Mouse (Mus musculus) embryonic fibroblast, embryonic 13.5 days (primary cell): ENCODE results near the gene Gm11756. TPM values are rescaled to one million over a fixed set of nuclear protein-coding genes. Genes with fewer than 3 reads are reported as not detected.
"Not testable (repeated sequence)": the region's sequence is repeated elsewhere in the genome, so short reads cannot be mapped to it uniquely, and the experiment has no call there.

Experiments used
- H3K27ac ChIP-seq: 2 replicates; pipeline ENCODE4 v1.5.1; 2012; ENCODE audit warnings: low read length, control low read depth, inconsistent platforms; ENCODE audit not compliant: insufficient read depth
- H3K4me1 ChIP-seq: 2 replicates; pipeline ENCODE4 v1.6.1; 2011; ENCODE audit warnings: low read length; ENCODE audit not compliant: control insufficient read depth, insufficient read depth
- H3K4me3 ChIP-seq: 2 replicates; pipeline ENCODE4 v1.5.1; 2011; ENCODE audit warnings: mild to moderate bottlenecking, control low read depth, low read length; ENCODE audit not compliant: insufficient read depth
- CTCF ChIP-seq: IDR thresholded peaks from 2 replicates; pipeline ENCODE4 v1.5.1; 2011; ENCODE audit warnings: mild to moderate bottlenecking, control low read depth, low read length, moderate library complexity, borderline replicate concordance; ENCODE audit not compliant: insufficient read depth
- POLR2A ChIP-seq: IDR thresholded peaks from 2 replicates; pipeline ENCODE4 v1.6.1; 2011; ENCODE audit warnings: low read depth, mild to moderate bottlenecking, control low read depth, low read length, moderate library complexity
- polyA plus RNA-seq: library from polyadenylated mRNA; stranded (reverse); fragments of >200 nt; gene quantifications from 2 replicates; pipeline ENCODE4 v1.2.4, GENCODE M21; 2011; ENCODE audit warnings: low read depth; ENCODE audit not compliant: missing spikeins, insufficient read length

Gene Gm11756
- not detected in 2 replicates for polyA plus RNA-seq

DNA sequence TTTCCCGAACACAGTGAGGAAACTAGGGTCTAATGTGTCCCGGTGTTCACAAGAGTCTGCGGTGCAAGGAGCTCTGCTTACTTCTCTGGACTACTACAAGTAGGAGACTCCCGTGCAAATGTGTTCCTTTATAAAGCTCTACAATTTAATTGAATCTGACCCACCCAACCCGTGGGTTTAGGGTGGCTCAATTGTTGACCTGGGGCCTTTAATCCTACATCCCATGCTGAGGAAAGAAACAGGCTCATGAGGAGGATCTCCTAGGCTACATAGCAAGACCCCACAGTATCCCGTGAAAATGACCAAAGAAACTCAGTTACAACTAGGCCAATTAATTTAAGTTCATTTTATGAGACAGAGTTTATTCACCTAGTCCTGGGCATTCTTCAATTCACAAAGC lies at the start of gene Gm11756:
Gm11756 (minus strand) TSS at position 101 of the 400 bp plus-strand sequence.
- H3K4me1 ChIP-seq, H3K4me3 ChIP-seq, H3K27ac ChIP-seq: not testable (repeated sequence)

DNA sequence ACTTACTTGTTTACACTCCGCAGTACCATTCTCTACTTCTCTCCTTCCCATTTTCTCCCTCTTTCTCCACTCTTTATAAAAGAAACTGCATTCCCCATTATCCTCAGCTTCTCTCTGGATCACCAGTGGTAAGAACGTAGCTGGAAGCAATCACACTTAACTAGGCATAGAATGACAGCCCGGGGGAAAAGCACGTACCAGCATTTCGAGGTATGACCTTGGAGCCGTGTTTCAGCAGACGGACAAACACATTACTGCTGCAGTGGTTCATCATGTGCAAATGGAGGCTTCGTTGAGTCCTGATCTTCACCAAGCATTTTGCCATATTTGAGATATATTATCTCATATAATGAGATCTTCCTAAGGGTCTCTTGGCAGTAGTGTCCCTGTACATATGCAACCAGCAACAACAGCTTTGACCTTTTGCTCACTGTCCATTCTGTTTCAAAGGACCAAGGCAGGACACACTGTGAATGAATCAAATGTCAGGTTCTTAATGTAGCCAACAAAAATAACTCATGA lies 29.9 kb upstream of the Gm11756 start, which contains the start of gene 2310002L09Rik:
2310002L09Rik (minus strand) TSS at position 472 of the 522 bp plus-strand sequence.
- Histone ChIP-seq H3K27ac (no peak within 1 kb of the TSS), H3K4me3 (no peak within 1 kb of the TSS), H3K4me1 (no peaks in the 10 kb centered on the region)
- TF ChIP-seq POLR2A, result no peak
- TF ChIP-seq CTCF, result no peak

DNA sequence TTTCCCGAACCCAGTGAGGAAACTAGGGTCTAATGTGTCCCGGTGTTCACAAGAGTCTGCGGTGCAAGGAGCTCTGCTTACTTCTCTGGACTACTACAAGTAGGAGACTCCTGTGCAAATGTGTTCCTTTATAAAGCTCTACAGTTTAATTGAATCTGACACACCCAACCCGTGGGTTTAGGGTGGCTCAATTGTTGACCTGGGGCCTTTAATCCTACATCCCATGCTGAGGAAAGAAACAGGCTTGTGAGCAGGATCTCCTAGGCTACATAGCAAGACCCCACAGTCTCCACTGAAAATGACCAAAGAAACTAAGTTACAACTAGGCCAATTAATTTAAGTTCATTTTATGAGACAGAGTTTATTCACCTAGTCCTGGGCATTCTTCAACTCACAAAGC lies 14.7 kb downstream of the Gm11756 start, which contains the start of gene Gm13871:
Gm13871 (minus strand) TSS at position 101 of the 400 bp plus-strand sequence.
- H3K27ac ChIP-seq, H3K4me1 ChIP-seq, H3K4me3 ChIP-seq: not testable (repeated sequence)

DNA sequence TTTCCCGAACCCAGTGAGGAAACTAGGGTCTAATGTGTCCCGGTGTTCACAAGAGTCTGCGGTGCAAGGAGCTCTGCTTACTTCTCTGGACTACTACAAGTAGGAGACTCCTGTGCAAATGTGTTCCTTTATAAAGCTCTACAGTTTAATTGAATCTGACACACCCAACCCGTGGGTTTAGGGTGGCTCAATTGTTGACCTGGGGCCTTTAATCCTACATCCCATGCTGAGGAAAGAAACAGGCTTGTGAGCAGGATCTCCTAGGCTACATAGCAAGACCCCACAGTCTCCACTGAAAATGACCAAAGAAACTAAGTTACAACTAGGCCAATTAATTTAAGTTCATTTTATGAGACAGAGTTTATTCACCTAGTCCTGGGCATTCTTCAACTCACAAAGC lies 29.5 kb downstream of the Gm11756 start, which contains the start of gene Gm11757:
Gm11757 (minus strand) TSS at position 101 of the 400 bp plus-strand sequence.
- H3K4me1 ChIP-seq, H3K4me3 ChIP-seq, H3K27ac ChIP-seq: not testable (repeated sequence)

DNA sequence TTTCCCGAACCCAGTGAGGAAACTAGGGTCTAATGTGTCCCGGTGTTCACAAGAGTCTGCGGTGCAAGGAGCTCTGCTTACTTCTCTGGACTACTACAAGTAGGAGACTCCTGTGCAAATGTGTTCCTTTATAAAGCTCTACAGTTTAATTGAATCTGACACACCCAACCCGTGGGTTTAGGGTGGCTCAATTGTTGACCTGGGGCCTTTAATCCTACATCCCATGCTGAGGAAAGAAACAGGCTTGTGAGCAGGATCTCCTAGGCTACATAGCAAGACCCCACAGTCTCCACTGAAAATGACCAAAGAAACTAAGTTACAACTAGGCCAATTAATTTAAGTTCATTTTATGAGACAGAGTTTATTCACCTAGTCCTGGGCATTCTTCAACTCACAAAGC lies 44.4 kb downstream of the Gm11756 start, which contains the start of gene Gm11758:
Gm11758 (minus strand) TSS at position 101 of the 400 bp plus-strand sequence.
- not testable (repeated sequence) for H3K4me1 ChIP-seq, H3K27ac ChIP-seq, H3K4me3 ChIP-seq

Other genes starting within 250 kb of the Gm11756 start
- not detected in 2 replicates for gene Gm428, start 237.2 kb downstream of the Gm11756 start, polyA plus RNA-seq
- gene Rasef, start 129.8 kb downstream of the Gm11756 start, polyA plus RNA-seq, result 0.14 TPM in 1 of 2 replicates, not detected in the other
- gene Gm11758, start 44.5 kb downstream of the Gm11756 start, polyA plus RNA-seq, result not detected in 2 replicates
- not detected in 2 replicates for gene Gm11757, start 29.6 kb downstream of the Gm11756 start, polyA plus RNA-seq
- gene Gm13871, start 14.8 kb downstream of the Gm11756 start, polyA plus RNA-seq, result not detected in 2 replicates
- not detected in 2 replicates for gene 2310002L09Rik, start 30.1 kb upstream of the Gm11756 start, polyA plus RNA-seq
- 0.63 and 1.6 TPM in 2 replicates for gene Frmd3, start 92.7 kb upstream of the Gm11756 start, polyA plus RNA-seq